Mouse (Mus musculus) adrenal gland, adult (tissue): Measurements from ENCODE around the gene Lrrc4.

Source experiments
- DNase-seq, 2 experiments: peaks; one replicate each; pipeline ENCODE4 v3.0.0; 2022 to 2023; ENCODE audit warnings: low spot score in 1 of 2; ENCODE audit not compliant: inconsistent age in 2 of 2

The Lrrc4 gene

DNA sequence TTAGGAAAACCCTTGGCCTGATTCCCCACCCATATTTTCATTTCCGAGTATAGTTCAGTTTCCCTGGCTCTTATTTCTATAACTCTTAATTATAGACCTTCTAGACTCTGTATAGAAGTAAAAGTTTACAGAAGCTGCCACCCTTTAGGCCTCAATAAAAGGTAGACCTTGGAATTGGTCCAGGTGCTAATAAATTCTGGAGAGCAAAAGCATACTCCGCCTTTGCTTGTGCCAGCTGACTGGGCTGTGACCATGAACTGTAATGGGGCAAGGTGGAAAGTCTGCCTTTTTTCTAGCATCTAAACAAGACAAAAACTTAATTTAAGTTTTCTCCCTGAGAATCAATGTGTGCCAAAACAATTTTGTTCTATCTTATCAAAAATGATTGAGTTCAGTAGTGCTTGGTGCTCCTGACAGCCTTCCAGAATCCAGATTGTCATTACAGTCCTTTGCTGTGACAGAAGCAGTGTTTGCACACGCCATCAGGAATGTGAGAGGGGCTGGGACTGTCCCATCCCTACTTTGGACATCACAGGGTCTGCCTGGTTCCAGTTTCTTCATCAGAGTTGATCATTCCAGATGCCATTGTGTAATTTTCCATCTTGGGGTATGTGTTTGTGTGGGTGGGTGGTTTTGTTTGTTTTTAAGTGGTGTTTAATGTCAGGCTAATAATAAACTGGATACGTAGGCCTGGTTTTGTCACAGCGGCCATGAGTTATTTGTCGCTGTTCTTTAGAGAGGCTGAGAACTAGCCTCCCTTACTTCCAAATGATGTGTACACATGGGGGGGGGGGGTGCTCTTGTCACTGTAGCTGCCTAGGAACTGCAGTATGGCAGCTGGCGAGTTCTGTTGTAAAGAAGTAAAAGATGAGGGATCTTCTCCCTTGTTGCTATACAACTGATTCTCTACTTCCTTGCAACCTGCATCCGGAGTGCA is 149.8 kb downstream of the Lrrc4 start:
- peak; percentile 36 to 84 for DNase-seq

GRCm38 (mm10) chr6:28680537-28680936 is 151.0 kb downstream of the Lrrc4 start:
- peak in 1 of 2 experiments; percentile 54 for DNase-seq

- peak in 1 of 2 experiments; percentile 32 for DNase-seq
These were observed 152.7 kb downstream of the Lrrc4 start for GRCm38 (mm10) chr6:28678896-28679295.

GRCm38 (mm10) chr6:28674686-28675085 is 156.9 kb downstream of the Lrrc4 start:
- DNase-seq = no peak

GRCm38 (mm10) chr6:28672388-28672787 is 159.2 kb downstream of the Lrrc4 start:
- no peak for DNase-seq

DNA sequence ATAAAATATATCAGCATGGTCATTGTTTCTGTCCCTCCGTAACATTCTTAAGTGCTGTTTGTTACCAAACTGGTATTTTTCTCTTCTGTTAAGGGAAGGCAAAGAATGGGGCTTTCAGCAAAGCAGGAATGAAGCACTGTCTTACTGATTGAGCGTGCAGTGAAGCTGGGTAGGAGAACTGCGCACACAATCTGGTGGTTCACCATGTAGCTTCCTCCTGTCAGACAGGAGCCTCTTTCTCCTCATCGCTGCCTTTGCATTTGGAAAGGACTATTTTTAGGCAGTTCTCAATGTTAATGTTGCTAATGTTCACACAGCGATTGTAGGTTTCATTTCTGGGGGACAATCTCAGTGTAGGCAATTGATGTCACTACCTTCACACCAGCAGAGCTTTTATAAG is 162.3 kb downstream of the Lrrc4 start:
- no peak for DNase-seq

DNA sequence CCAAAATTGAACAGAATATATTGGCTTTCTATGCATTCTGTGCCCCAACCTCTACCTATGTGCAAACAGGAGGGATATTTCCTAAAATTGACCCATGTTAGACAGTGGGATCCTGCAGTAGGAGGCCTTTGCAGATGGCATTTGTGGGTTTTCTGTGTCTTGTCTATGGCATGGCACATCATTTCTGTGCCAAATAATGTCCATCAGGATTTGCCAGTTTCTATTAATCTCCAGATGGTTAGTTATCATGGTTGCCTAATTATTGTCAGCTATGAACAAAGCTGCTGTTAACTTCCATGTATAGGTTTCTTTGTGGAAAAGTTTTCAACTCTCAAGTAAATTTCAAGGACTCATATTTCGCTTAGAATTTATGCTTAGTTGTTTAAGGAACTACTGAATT is 164.0 kb downstream of the Lrrc4 start:
- DNase-seq = no peak

GRCm38 (mm10) chr6:28664716-28665115 is 166.8 kb downstream of the Lrrc4 start:
- no peak for DNase-seq

DNA sequence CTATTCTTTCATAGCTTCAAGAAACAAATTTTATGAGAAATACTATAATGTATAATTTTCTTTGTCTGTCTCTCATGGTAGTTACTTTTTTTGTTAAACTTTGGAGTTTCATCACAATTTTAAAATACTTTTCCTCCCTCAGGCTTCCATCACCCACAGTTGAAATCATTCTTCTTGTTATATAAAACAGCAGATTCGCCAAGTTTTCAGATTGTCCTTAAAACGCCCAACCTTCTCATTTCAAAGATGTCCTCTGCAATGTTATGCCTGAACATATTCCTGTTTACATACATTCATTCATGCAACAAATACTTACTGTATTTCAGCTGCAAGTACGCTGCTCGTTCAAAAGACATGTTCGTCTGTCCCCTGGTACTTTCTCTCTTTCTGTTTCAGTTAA is 167.9 kb downstream of the Lrrc4 start:
- DNase-seq = no peak

DNA sequence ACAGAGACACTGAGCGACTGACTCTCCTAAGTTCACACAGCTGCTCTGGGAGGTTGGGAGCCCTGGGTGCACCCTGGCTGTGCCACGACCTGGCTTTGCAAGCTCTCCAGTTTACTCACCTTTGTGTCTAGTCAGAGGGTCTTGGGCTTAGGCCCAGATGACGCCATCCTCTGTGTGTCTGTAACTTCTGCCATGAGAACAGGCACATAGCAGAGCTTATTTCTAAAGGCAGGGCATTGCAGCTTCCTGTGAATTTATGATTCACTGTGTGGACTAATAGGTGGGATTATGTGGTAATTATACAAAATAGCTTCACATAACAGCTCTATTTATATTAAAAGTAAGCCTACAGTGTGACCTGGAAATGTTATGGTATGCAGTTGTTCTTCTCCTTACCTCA is 168.5 kb downstream of the Lrrc4 start:
- no peak for DNase-seq

GRCm38 (mm10) chr6:28656511-28656910 is 175.0 kb downstream of the Lrrc4 start:
- DNase-seq = no peak

- no peak for DNase-seq
These were observed 186.3 kb downstream of the Lrrc4 start for GRCm38 (mm10) chr6:28645231-28645630.

- DNase-seq = no peak
These were observed 188.6 kb downstream of the Lrrc4 start for GRCm38 (mm10) chr6:28642909-28643308.

DNA sequence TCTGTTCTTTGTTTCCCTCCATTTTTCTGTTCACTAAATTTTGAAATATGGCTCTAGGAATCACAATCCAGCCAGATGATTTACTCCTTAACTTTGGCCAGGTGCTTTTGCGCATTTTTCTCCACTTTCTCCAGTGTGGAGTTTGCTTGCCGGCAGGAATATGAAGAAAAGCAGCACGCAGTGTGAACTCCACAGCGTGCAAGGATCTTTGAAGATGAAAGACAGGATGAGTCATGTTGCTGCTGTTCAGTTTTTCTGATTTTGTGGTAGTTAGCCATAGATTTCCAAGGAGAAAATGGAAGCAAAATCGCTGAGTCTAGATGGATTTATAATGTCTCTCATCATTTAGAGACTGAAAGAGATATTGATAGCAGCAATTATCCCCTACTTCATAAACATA is 191.5 kb downstream of the Lrrc4 start:
- peak in 1 of 2 experiments; percentile 71 for DNase-seq

GRCm38 (mm10) chr6:28635531-28636348 is 195.8 kb downstream of the Lrrc4 start:
- no peak for DNase-seq

GRCm38 (mm10) chr6:28635092-28635491 is 196.5 kb downstream of the Lrrc4 start:
- no peak for DNase-seq

GRCm38 (mm10) chr6:28633656-28634055 is 197.9 kb downstream of the Lrrc4 start:
- no peak for DNase-seq

GRCm38 (mm10) chr6:28633120-28633519 is 198.4 kb downstream of the Lrrc4 start:
- no peak for DNase-seq

GRCm38 (mm10) chr6:28630926-28631325 is 200.6 kb downstream of the Lrrc4 start:
- no peak for DNase-seq

DNA sequence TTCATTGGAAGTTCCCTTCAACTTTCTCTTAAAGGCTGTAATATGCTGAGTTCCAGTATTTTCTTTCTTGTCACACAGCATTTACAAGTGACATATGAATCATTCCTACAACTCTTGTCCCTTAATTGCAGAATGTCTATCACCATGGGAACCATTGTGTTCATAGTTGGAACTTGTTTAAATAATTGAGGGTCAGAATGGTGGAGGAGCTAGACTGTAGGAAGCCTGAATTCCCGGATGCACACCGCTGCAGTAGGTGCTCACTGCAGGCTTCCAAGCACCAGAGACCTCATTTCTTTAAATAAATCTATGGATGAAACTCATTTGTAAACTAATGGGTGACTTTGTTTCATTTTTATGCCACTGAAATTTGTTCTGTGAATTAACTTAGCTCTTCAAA is 201.7 kb downstream of the Lrrc4 start:
- no peak for DNase-seq

GRCm38 (mm10) chr6:28628408-28628807 is 203.1 kb downstream of the Lrrc4 start:
- no peak for DNase-seq

DNA sequence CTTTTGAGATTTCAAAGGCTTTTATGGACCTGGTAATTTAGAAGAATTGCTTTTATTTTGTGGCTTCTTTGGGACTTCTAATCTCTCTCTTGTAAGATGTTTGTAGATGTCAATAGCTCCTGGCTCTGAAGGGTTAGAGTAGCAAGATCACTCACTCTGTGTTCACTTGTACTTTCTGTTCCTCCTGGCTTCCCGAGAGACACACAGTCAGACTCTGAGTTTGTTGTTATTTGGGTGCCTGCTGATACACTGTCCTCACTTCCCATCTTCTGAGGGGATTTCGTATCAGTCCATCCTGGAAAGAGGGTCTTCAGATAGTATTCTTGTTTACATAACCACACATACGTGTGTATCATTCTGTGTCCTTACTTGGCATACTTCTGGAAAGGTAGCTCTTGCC is 208.6 kb downstream of the Lrrc4 start:
- no peak for DNase-seq
